Mouse (Mus musculus) G1E (cell line): Measurements from ENCODE around the gene Hist1h2bh. TPM values are rescaled to one million over a fixed set of nuclear protein-coding genes. Genes with fewer than 3 reads are reported as not detected.
"Not testable (repeated sequence)": the region's sequence is repeated elsewhere in the genome, so short reads cannot be mapped to it uniquely, and the experiment has no call there.

Experiments
- ATAC-seq: 2 replicates; pipeline ENCODE4 v1.8.0; 2016; ENCODE audit warnings: mild to moderate bottlenecking; ENCODE audit not compliant: insufficient number of reproducible peaks, poor library complexity, low FRiP score, severe bottlenecking; ENCODE audit errors: extremely low read depth
- DNase-seq: peaks from one replicate; pipeline ENCODE4 v3.0.0; 2012; ENCODE audit warnings: low spot score
- H3K27me3 ChIP-seq: 2 replicates; pipeline ENCODE4 v1.6.1; 2012; ENCODE audit warnings: mild to moderate bottlenecking, low read length, inconsistent platforms; ENCODE audit not compliant: insufficient read depth
- H3K36me3 ChIP-seq: replicated peaks from 2 replicates; pipeline ENCODE3; 2012; ENCODE audit warnings: mild to moderate bottlenecking, inconsistent platforms
- H3K4me1 ChIP-seq: 2 replicates; pipeline ENCODE4 v1.6.1; 2012; ENCODE audit warnings: low read depth, low read length, inconsistent platforms, mixed read lengths; ENCODE audit not compliant: insufficient read depth
- H3K4me3 ChIP-seq: 2 replicates; pipeline ENCODE4 v1.5.1; 2012; ENCODE audit warnings: low read depth, mild to moderate bottlenecking, inconsistent platforms, low read length, moderate library complexity, mixed read lengths
- H3K9me3 ChIP-seq: replicated peaks from 2 replicates; pipeline ENCODE4 v1.6.1; 2012; ENCODE audit warnings: inconsistent platforms
- CTCF ChIP-seq: IDR thresholded peaks from 2 replicates; pipeline ENCODE4 v1.5.1; 2012; ENCODE audit warnings: low read depth, low read length, inconsistent platforms, mixed read lengths
- GATA1 ChIP-seq: IDR thresholded peaks from 2 replicates; pipeline ENCODE4 v1.6.1; 2012; ENCODE audit warnings: borderline replicate concordance, low read length, inconsistent platforms, mixed read lengths
- GATA2 ChIP-seq: IDR thresholded peaks from 2 replicates; pipeline ENCODE4 v1.6.1; 2012; ENCODE audit warnings: low read depth, low read length, inconsistent platforms, borderline replicate concordance
- POLR2AphosphoS5 ChIP-seq: IDR thresholded peaks from 2 replicates; pipeline ENCODE4 v1.6.1; 2012; ENCODE audit warnings: low read depth, low read length, inconsistent platforms; ENCODE audit not compliant: insufficient replicate concordance
- TAL1 ChIP-seq: conservative IDR thresholded peaks from 2 replicates; pipeline ENCODE4 v1.6.1; 2012; ENCODE audit warnings: low read depth, low read length, inconsistent platforms, mixed read lengths
- polyA plus RNA-seq: library from polyadenylated mRNA; stranded (reverse); fragments of >175 nt; gene quantifications from 2 replicates; pipeline ENCODE4 v1.2.3, GENCODE M21; 2012
- total RNA-seq, 2 experiments: library from RNA; stranded (forward) in 1 of 2; stranded (reverse) in 1 of 2; fragments of 200-1000 nt in 1 of 2; fragments of >200 nt in 1 of 2; fragmentation: Nextera tagmentation in 1 of 2; gene quantifications; 2 replicates each; pipeline ENCODE4 v1.2.3; 2014 to 2017

The Hist1h2bh gene
- total and polyA plus RNA-seq, 3 experiments, result 0.91 to 77.6 (median 41.6) TPM

DNA sequence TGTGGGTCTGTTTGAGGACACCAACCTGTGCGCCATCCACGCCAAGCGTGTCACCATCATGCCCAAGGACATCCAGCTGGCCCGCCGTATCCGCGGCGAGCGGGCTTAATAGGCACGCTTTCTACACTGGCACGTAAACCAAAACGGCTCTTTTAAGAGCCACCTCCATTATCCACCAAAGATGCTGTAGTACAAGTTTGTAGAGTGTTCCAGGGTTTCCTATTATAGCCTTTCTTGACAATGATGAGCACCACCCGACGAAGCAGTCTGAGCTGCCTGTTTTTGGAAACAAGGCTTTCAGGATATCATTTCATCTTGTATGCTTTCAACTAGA lies 1.6 kb upstream of the Hist1h2bh start:
- peaks cover 22% of the 10 kb centered on the region for H3K4me1 ChIP-seq
- not testable (repeated sequence) for DNase-seq, H3K27me3 ChIP-seq, H3K36me3 ChIP-seq, H3K9me3 ChIP-seq
- H3K4me3 ChIP-seq, result peak overlapping the region; percentile 65
- ATAC-seq, result 0 out of 2 replicates have a peak, but pooled peaks have one; percentile 9
- 0 out of 2 replicates have a peak, but pooled peaks have one; percentile 28 for TF ChIP-seq POLR2AphosphoS5

DNA sequence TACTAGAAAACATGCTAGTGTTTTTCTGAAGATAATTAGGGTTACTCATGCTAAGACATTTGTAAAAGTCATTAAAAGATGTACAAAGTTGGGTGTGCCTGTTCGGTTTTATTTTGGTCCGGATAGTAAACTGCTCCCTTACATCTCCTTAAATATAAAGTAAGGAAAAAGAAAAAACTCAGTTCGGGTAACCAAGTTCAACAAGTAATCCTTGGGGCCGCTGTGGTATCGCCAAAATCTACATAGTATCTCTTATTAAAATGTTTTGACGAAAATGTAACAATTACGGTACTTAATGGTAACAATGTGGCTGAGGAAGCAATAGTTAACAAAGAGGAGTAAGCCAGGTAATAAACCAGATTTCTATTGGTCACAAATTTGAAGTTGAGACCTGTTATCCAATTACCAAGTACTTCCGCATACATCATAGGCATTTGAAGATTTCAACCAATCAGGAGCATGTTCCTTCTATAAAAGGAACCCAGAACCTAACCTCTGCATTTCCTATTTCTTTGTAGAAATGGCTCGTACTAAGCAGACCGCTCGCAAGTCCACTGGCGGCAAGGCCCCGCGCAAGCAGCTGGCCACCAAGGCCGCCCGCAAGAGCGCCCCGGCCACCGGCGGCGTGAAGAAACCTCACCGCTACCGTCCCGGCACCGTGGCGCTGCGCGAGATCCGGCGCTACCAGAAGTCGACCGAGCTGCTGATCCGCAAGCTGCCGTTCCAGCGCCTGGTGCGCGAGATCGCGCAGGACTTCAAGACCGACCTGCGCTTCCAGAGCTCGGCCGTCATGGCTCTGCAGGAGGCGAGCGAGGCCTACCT lies 984 bp upstream of the Hist1h2bh start, which contains the start of gene Hist1h3f:
TSS of gene Hist1h3f (plus strand) at position 88 of the 822 bp plus-strand sequence.
- peaks cover 19% of the 10 kb centered on the region for H3K4me1 ChIP-seq
- H3K27me3 ChIP-seq, result no peaks in the 10 kb centered on the region
- peak; percentile 66 for DNase-seq
- no peaks in the 10 kb centered on the region for H3K9me3 ChIP-seq
- TF ChIP-seq POLR2AphosphoS5, result peak; percentile 97
- TF ChIP-seq GATA1, result no peak
- H3K36me3 ChIP-seq, result no peaks in the 10 kb centered on the region
- peak within 1 kb of the TSS; percentile 69 for H3K4me3 ChIP-seq
- ATAC-seq, result peak; percentile 73

DNA sequence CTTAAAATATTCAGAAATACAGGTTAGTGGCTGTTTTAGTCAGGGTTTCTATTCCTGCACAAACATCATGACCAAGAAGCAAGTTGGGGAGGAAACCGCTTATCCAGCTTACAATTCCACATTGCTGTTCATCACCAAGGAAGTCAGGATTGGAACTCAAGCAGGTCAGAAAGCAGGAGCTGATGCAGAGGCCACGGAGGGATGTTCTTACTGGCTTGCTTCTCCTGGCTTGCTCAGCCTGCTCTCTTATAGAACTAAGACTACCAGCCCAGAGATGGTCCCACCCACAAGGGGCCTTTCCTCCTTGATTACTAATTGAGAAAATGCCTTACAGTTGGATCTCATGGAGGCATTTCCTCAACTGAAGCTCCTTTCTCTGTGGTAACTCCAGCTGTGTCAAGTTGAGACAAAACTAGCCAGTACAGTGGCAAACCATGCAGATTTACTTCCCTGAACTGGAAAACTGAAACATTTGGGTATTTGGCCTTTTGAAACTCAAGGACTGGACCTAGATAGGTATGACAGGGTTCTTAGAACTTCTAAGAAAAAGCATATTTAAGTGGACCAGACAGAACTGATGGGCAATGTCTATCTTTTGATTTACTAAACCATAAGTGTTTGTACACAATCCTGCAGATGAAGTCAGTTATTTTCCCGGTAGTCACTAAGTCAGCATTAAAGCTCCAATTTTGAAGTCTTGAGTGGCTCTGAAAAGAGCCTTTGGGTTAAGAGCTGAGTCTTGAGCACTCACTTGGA lies 789 bp downstream of the Hist1h2bh start:
- peak overlapping the region; percentile 68 for H3K4me3 ChIP-seq
- H3K9me3 ChIP-seq, H3K36me3 ChIP-seq, DNase-seq, ATAC-seq, H3K27me3 ChIP-seq: not testable (repeated sequence)
- peaks cover 20% of the 10 kb centered on the region for H3K4me1 ChIP-seq
- peak; percentile 79; the same call in 1 of the 2 replicates for TF ChIP-seq POLR2AphosphoS5

GRCm38 (mm10) chr13:23541497-23541896 lies 1.7 kb downstream of the Hist1h2bh start:
- no peak for TF ChIP-seq GATA2
- no peak for TF ChIP-seq GATA1
- no peak for TF ChIP-seq CTCF
- no peak for TF ChIP-seq POLR2AphosphoS5
- TF ChIP-seq TAL1, result no peak
- H3K4me1 ChIP-seq, result peaks cover 20% of the 10 kb centered on the region
- no peak for ATAC-seq
- no peaks in the 10 kb centered on the region for H3K36me3 ChIP-seq
- DNase-seq, result no peak
- H3K9me3 ChIP-seq, result no peaks in the 10 kb centered on the region
- no peak overlapping the region for H3K4me3 ChIP-seq
- no peaks in the 10 kb centered on the region for H3K27me3 ChIP-seq

DNA sequence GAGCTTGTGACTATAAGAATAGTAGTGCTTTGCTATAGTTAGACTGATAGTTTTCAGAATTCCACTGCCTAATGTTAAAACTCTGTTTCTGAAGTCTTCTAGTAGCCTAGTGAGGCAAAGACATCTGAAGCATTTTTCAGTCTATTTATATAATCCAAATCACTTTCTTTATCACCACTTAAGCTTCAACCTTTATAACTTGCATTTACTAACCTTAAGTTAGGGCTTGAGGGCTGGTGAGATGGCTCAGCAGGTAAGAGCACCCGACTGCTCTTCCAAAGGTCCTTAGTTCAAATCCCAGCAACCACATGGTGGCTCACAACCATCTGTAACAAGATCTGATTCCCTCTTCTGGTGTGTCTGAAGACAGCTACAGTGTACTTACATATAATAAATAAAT lies 3.4 kb downstream of the Hist1h2bh start:
- DNase-seq, H3K4me3 ChIP-seq, H3K9me3 ChIP-seq, ATAC-seq, H3K27me3 ChIP-seq, H3K36me3 ChIP-seq: not testable (repeated sequence)
- peaks cover 20% of the 10 kb centered on the region for H3K4me1 ChIP-seq

DNA sequence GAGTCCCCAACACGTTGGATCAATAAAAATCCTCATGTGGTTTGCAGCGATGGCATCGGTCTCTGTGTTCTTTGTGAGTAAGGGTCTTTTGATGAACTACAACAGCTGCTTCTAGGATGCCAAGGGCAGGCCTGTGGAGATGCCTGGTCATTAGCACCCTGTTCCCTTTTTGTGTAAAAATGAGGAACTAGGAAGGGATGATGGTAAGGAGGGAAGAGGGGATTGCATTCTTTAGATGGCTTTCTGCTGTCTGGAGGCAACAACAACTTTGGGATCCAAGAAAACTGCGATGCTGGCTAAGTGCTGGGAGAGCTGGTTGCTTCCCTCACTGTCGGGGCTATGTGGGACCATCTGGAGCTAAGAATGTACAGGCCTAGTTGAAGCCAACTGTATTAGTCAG lies 4.9 kb downstream of the Hist1h2bh start:
- TF ChIP-seq GATA1 (no peak), TAL1 (no peak), GATA2 (no peak), CTCF (no peak), POLR2AphosphoS5 (no peak)
- H3K27me3 ChIP-seq, result no peaks in the 10 kb centered on the region
- H3K4me1 ChIP-seq, result peaks cover 17% of the 10 kb centered on the region
- H3K9me3 ChIP-seq, result no peaks in the 10 kb centered on the region
- no peak overlapping the region for H3K4me3 ChIP-seq
- DNase-seq (no peak), ATAC-seq (no peak)
- no peaks in the 10 kb centered on the region for H3K36me3 ChIP-seq
